Mouse (Mus musculus) neural tube, embryonic 12.5 days (tissue): Measurements from ENCODE around the gene Map4. TPM values are rescaled to one million over a fixed set of nuclear protein-coding genes. Genes with fewer than 3 reads are reported as not detected.

Experiments
- ATAC-seq: fragments of 200-750 bp; cut with Nextera tagmentation; 2 replicates; pipeline ENCODE4 v1.8.0; 2017; ENCODE audit warnings: low read depth, mild to moderate bottlenecking, moderate TSS enrichment, moderate library complexity; ENCODE audit not compliant: low FRiP score
- H3K27ac ChIP-seq: fragments of 300-500 bp; sonication (generic); 2 replicates; pipeline ENCODE4 v1.5.1; 2016
- H3K27me3 ChIP-seq: fragments of 300-500 bp; sonication (generic); replicated peaks from 2 replicates; pipeline ENCODE4 v1.6.1; 2016; ENCODE audit warnings: mild to moderate bottlenecking
- H3K36me3 ChIP-seq: fragments of 300-500 bp; sonication (generic); 2 replicates; pipeline ENCODE4 v1.6.1; 2016; ENCODE audit warnings: mild to moderate bottlenecking
- H3K4me1 ChIP-seq: fragments of 300-500 bp; sonication (generic); 2 replicates; pipeline ENCODE4 v1.6.1; 2016
- H3K4me2 ChIP-seq: fragments of 300-500 bp; sonication (generic); replicated peaks from 2 replicates; pipeline ENCODE4 v1.6.1; 2016; ENCODE audit warnings: mild to moderate bottlenecking
- H3K4me3 ChIP-seq: fragments of 300-500 bp; sonication (generic); 2 replicates; pipeline ENCODE4 v1.5.1; 2016
- H3K9ac ChIP-seq: fragments of 300-500 bp; sonication (generic); 2 replicates; pipeline ENCODE4 v1.6.1; 2016; ENCODE audit warnings: mild to moderate bottlenecking
- H3K9me3 ChIP-seq: fragments of 300-500 bp; sonication (generic); 2 replicates; pipeline ENCODE4 v1.6.1; 2016; ENCODE audit warnings: mild to moderate bottlenecking
- WGBS: fragments of 180-500 bp; shearing (Covaris S2); methylation state at CpG from one replicate; pipeline ENCODE4 v1.1.7; 2016; 5-methylcytosine and 5-hydroxymethylcytosine counted together
- polyA plus RNA-seq: library from polyadenylated mRNA; unstranded; fragments of >200 nt; fragmentation: Nextera tagmentation; extraction: Ambion mirVana; gene quantifications from 2 replicates; pipeline ENCODE4 v1.2.1, GENCODE M21; 2016

Gene Map4
- polyA plus RNA-seq, 1 experiment from 2014 or later, result 161 TPM

DNA sequence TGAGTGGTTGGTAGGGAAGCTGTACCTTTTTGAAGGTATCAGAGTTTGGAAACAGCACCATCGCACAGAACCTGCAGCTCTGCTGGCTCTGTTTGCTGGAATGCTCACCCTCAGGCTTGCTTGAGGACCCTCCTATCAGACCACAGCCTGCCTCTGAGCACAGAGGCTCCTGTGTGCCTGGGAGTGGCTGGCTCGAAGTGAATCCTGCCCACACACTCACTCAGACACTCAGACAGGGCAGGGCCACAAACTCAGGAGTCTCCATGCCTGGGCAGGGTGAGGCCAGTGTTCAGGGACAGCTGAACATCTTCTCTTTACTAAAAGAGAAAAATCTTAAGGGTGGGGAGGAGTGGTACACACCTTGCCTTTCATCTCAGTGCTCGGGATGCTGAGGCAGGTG lies 30.7 kb upstream of the Map4 start:
- no peak for ATAC-seq
- WGBS, result 88% methylated on average over 3 of the region's 3 CpGs

DNA sequence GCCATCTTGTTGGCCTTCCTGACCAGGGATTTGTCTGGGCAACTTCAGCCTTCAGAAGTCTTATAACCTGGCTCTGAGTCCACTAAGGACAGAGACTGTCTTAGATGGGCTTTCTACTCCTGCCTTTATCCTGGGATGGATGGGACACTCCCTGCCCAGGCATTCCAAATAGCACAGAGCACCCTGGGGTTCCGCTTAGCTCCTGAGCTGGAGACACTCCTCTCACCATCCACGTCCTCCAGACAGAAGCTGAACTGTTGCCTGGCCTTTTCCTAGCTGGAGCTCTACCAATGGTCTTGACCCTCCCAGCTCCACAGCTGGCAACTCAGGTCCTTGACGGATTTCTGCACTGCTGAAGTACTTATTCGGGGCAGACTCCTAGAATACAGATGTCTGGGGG lies 29.0 kb upstream of the Map4 start:
- Histone ChIP-seq H3K36me3 (no peaks in the 10 kb centered on the region; the same call in 1 of the 2 replicates), H3K4me1 (no peaks in the 10 kb centered on the region), H3K9me3 (no peaks in the 10 kb centered on the region), H3K4me2 (no peak overlapping the region), H3K4me3 (no peak overlapping the region), H3K27me3 (no peaks in the 10 kb centered on the region), H3K9ac (no peak overlapping the region), H3K27ac (no peak overlapping the region)
- WGBS, result 55% methylated on average over 4 of the region's 4 CpGs
- ATAC-seq, result no peak

More for the DNA sequence above, 30.7 kb upstream of the Map4 start:
- Histone ChIP-seq H3K36me3 (no peaks in the 10 kb centered on the region; the same call in 1 of the 2 replicates), H3K27ac (no peak overlapping the region), H3K9ac (no peak overlapping the region), H3K4me2 (no peak overlapping the region), H3K4me1 (no peaks in the 10 kb centered on the region), H3K27me3 (no peaks in the 10 kb centered on the region), H3K9me3 (no peaks in the 10 kb centered on the region), H3K4me3 (no peak overlapping the region)

DNA sequence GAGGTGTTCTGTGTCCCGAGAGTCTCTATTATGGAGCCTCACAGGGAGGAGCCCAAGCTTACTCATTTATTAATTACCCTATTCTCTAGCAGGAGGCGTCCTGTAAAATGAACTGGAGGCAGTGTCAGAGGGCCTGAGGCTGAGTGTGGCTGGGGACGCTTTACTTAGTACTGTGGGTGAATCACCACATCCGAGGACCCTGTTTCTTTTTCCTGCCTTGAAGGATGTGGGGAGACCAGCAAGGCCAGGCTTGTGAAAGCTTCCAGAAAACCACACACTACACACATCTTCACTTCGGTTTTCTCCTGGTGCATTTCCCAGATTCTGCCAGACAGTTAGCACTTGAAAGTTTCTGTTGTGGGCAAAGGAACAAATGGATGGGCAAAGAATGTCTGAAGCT lies 28.5 kb upstream of the Map4 start:
- WGBS, result 59% methylated on average over 5 of the region's 5 CpGs
- no peak overlapping the region for H3K4me2 ChIP-seq
- no peaks in the 10 kb centered on the region; the same call in 1 of the 2 replicates for H3K36me3 ChIP-seq
- ATAC-seq, result no peak
- no peak overlapping the region for H3K9ac ChIP-seq
- H3K4me3 ChIP-seq, result no peak overlapping the region
- no peaks in the 10 kb centered on the region for H3K4me1 ChIP-seq
- H3K27ac ChIP-seq, result no peak overlapping the region
- H3K27me3 ChIP-seq, result no peaks in the 10 kb centered on the region
- no peaks in the 10 kb centered on the region for H3K9me3 ChIP-seq

- H3K27me3 ChIP-seq, result no peaks in the 10 kb centered on the region
- no peak overlapping the region for H3K4me2 ChIP-seq
- no peak for ATAC-seq
- no peaks in the 10 kb centered on the region for H3K9me3 ChIP-seq
- H3K9ac ChIP-seq, result no peak overlapping the region
- H3K36me3 ChIP-seq, result no peaks in the 10 kb centered on the region
- WGBS, result 68% methylated on average over 8 of the region's 8 CpGs
- no peak overlapping the region for H3K4me3 ChIP-seq
- no peak overlapping the region for H3K27ac ChIP-seq
- H3K4me1 ChIP-seq, result no peaks in the 10 kb centered on the region
Measured at GRCm38 (mm10) chr9:109907300-109907699, 24.0 kb upstream of the Map4 start.

DNA sequence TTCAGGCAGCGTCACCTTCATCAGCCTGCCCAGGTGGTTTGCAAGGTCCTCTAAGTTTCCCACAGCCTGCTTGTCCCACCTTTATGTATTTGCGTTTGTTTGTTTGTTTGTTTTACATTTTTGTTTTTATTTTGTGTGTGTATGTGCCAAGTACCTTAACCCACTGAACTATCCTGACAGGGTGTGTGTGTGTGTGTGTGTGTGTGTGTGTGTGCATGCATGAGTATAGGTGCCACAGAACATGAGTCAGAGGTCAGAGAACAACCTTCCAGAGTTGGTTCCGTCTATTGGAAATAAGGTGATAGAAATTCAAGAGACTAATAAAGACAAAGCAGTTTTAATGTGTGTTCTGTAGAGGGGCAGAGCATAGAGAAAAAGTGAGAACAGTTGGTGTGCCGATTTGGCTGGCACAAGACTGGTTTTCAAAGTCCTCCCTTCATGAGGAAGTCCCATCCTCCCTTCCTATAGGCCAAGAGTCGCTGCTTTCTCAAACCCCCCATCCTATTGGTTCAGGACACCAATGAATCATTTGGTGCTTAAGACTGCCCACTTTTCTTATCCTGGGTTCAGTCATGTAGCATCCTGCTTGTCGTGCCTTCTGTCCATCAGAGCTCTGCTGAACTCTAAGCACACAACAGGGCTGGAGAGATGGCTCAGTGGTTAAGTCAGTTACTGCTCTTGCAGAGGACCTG lies 23.3 kb upstream of the Map4 start:
- Histone ChIP-seq H3K27ac (no peak overlapping the region), H3K4me3 (no peak overlapping the region), H3K4me2 (no peak overlapping the region), H3K36me3 (no peaks in the 10 kb centered on the region), H3K4me1 (no peaks in the 10 kb centered on the region), H3K9ac (no peak overlapping the region), H3K27me3 (no peaks in the 10 kb centered on the region), H3K9me3 (no peaks in the 10 kb centered on the region)
- 85% methylated on average over 6 of the region's 6 CpGs for WGBS
- no peak for ATAC-seq

GRCm38 (mm10) chr9:109909102-109909501 lies 22.2 kb upstream of the Map4 start:
- Histone ChIP-seq H3K9me3 (no peaks in the 10 kb centered on the region), H3K4me2 (no peak overlapping the region), H3K4me1 (no peaks in the 10 kb centered on the region), H3K9ac (no peak overlapping the region), H3K27ac (no peak overlapping the region), H3K4me3 (no peak overlapping the region), H3K36me3 (no peaks in the 10 kb centered on the region), H3K27me3 (no peaks in the 10 kb centered on the region)
- WGBS, result 68% methylated on average over 8 of the region's 8 CpGs
- ATAC-seq, result no peak

- Histone ChIP-seq H3K9ac (no peak overlapping the region), H3K36me3 (no peaks in the 10 kb centered on the region), H3K4me3 (no peak overlapping the region), H3K4me1 (no peaks in the 10 kb centered on the region), H3K27me3 (no peaks in the 10 kb centered on the region), H3K4me2 (no peak overlapping the region), H3K27ac (no peak overlapping the region), H3K9me3 (no peaks in the 10 kb centered on the region)
- ATAC-seq, result no peak
- 93% methylated on average over 4 of the region's 4 CpGs for WGBS
Measured at GRCm38 (mm10) chr9:109909926-109910325, 21.3 kb upstream of the Map4 start.

DNA sequence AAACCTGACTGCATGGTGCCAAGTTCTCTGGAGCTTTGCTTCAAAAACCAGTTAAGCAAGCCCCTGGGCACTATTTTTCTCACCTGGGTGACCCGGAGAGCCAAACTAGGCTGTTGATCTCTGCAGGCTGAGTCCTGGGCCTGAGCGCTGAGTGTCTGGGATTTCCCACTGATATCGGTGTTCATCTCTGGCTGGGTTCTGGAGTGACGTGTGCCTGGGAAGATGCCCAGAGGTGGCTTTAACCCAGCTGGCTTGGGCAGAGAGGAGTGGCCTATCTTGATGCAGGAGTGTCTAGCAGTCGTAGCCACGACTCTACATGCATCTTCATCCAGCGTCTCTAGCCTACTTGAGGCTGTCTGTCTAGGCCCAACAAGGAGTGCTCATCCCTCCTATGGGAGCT lies 19.5 kb upstream of the Map4 start:
- 88% methylated on average over 7 of the region's 7 CpGs for WGBS

DNA sequence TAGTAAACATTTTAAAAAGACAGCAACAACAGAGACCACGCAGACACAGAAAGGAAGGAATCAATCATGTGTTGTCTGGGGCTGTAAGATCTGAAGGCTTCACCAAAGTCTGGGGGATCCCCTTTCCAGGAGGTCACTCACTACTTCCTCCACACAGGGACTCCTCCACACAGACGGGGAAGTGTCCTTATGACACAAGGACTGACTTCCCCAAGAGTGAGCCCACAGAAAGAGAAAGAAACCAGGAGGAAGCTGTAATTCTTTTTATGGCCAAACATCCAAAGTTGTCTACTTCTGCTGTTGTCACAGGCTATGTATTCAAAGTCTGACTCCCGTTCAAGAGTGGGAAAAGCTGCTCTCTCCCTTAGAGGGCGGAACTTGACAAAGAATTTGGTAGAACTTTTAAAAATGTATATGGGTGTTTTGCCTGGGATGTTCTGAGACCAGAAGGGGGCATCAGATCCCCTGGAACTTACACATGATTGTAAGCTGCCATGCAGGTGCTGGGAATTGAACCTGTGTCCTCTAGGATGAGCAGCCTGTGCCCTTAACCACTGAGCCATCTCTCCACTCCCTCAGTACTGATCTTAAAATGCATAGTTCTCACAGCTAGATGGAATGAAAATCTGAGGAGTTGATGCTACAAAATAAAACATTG lies 16.9 kb upstream of the Map4 start:
- no peak overlapping the region for H3K9ac ChIP-seq
- no peaks in the 10 kb centered on the region for H3K36me3 ChIP-seq
- H3K4me1 ChIP-seq, result no peaks in the 10 kb centered on the region
- no peak overlapping the region for H3K4me3 ChIP-seq
- H3K9me3 ChIP-seq, result no peaks in the 10 kb centered on the region
- no peak for ATAC-seq
- 65% methylated on average over 4 of the region's 4 CpGs for WGBS
- no peak overlapping the region for H3K4me2 ChIP-seq
- H3K27ac ChIP-seq, result no peak overlapping the region
- H3K27me3 ChIP-seq, result no peaks in the 10 kb centered on the region

More for the DNA sequence above, 19.5 kb upstream of the Map4 start:
- Histone ChIP-seq H3K9ac (no peak overlapping the region), H3K27ac (no peak overlapping the region), H3K27me3 (no peaks in the 10 kb centered on the region), H3K4me2 (no peak overlapping the region), H3K4me3 (no peak overlapping the region), H3K4me1 (no peaks in the 10 kb centered on the region), H3K9me3 (no peaks in the 10 kb centered on the region), H3K36me3 (no peaks in the 10 kb centered on the region)
- ATAC-seq, result no peak

- H3K27ac ChIP-seq, result no peak overlapping the region
- H3K36me3 ChIP-seq, result no peaks in the 10 kb centered on the region
- ATAC-seq, result no peak
- H3K27me3 ChIP-seq, result no peaks in the 10 kb centered on the region
- no peak overlapping the region for H3K9ac ChIP-seq
- H3K4me2 ChIP-seq, result no peak overlapping the region
- WGBS, result 82% methylated on average over 2 of the region's 2 CpGs
- H3K9me3 ChIP-seq, result no peaks in the 10 kb centered on the region
- H3K4me3 ChIP-seq, result no peak overlapping the region
- H3K4me1 ChIP-seq, result no peaks in the 10 kb centered on the region
Measured at GRCm38 (mm10) chr9:109917931-109918330, 13.3 kb upstream of the Map4 start.

- no peaks in the 10 kb centered on the region for H3K9me3 ChIP-seq
- WGBS, result 91% methylated on average over 3 of the region's 3 CpGs
- peaks cover 16% of the 10 kb centered on the region for H3K4me1 ChIP-seq
- H3K27me3 ChIP-seq, result no peaks in the 10 kb centered on the region
- H3K4me2 ChIP-seq, result no peak overlapping the region
- ATAC-seq, result no peak
- H3K9ac ChIP-seq, result no peak overlapping the region
- H3K4me3 ChIP-seq, result no peak overlapping the region
- no peaks in the 10 kb centered on the region for H3K36me3 ChIP-seq
- H3K27ac ChIP-seq, result no peak overlapping the region
Measured at GRCm38 (mm10) chr9:109929131-109929530, 2.1 kb upstream of the Map4 start.

DNA sequence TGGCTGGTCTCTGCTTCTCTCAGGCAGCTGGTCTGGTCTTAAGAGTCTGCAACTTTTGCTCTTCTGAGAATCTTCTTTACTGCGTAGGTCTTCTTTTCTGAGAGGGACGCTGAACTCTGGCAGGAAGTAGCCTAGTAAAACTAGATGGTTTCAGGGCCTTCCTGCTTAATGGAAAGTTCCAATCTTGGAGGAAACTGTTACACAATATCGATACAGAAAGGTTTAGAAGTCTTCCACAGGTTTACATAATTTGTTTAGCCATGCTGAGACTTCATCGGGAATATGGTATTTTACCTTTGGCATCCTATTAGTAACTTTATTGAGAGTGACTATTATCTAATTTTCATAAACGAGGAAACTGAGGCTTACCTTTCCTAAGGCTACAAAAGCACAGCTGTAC lies 1.2 kb upstream of the Map4 start:
- Histone ChIP-seq H3K9ac (no peak overlapping the region), H3K9me3 (no peaks in the 10 kb centered on the region), H3K27ac (no peak overlapping the region), H3K4me3 (no peak overlapping the region), H3K27me3 (no peaks in the 10 kb centered on the region), H3K36me3 (no peaks in the 10 kb centered on the region), H3K4me2 (no peak overlapping the region), H3K4me1 (peaks cover 16% of the 10 kb centered on the region)
- WGBS, result 90% methylated on average over 5 of the region's 5 CpGs
- no peak for ATAC-seq

GRCm38 (mm10) chr9:109930752-109931151 lies 508 bp upstream of the Map4 start:
- H3K27me3 ChIP-seq, result no peaks in the 10 kb centered on the region
- no peak overlapping the region for H3K27ac ChIP-seq
- 67% methylated on average over 6 of the region's 6 CpGs for WGBS
- H3K4me3 ChIP-seq, result peak overlapping the region; percentile 86
- no peaks in the 10 kb centered on the region for H3K36me3 ChIP-seq
- peak overlapping the region; percentile 86; the same call in 1 of the 2 replicates for H3K9ac ChIP-seq
- H3K4me1 ChIP-seq, result peaks cover 16% of the 10 kb centered on the region
- H3K4me2 ChIP-seq, result peak overlapping the region; percentile 86
- no peaks in the 10 kb centered on the region for H3K9me3 ChIP-seq
- ATAC-seq, result no peak
